Mouse (Mus musculus) ES-Bruce4 (cell line): Measurements from ENCODE around the gene Col18a1.
A peak's percentile ranks its signal among the peaks of the same experiment; 100 is the strongest.

Experiments
- CTCF ChIP-seq: IDR thresholded peaks from one replicate; pipeline ENCODE4 v1.8.1; 2011; ENCODE audit warnings: low read depth, low read length
- EP300 ChIP-seq: IDR thresholded peaks from 2 replicates; pipeline ENCODE4 v1.6.1; 2011; ENCODE audit warnings: low read depth, low read length; ENCODE audit not compliant: insufficient read depth
- POLR2A ChIP-seq: IDR thresholded peaks from one replicate; pipeline ENCODE4 v1.8.1; 2011; ENCODE audit warnings: low read length; ENCODE audit not compliant: insufficient read depth

GRCm38 (mm10) chr10:77196676-77197075 lies 30.3 kb upstream of the Col18a1 start:
- TF ChIP-seq POLR2A: no peak
- no peak for TF ChIP-seq CTCF
- 0 out of 2 replicates have a peak, but pooled peaks have one; percentile 39 for TF ChIP-seq EP300
